Mouse (Mus musculus) embryonic facial prominence, embryonic 11.5 days (tissue): Measurements from ENCODE around the gene Rbfox1. TPM values are rescaled to one million over a fixed set of nuclear protein-coding genes. Genes with fewer than 3 reads are reported as not detected.

Experiments
- ATAC-seq: fragments of 200-750 bp; cut with Nextera tagmentation; replicated peaks from 2 replicates; pipeline ENCODE4 v1.8.0; 2017; ENCODE audit warnings: low read depth; ENCODE audit not compliant: insufficient number of reproducible peaks, low FRiP score, low TSS enrichment
- DNase-seq: peaks from one replicate; pipeline ENCODE4 v3.0.0-alpha.2; 2015; ENCODE audit warnings: low spot score
- H3K27ac ChIP-seq: fragments of 300-500 bp; sonication (generic); replicated peaks from 2 replicates; pipeline ENCODE4 v1.5.1; 2014; ENCODE audit warnings: mild to moderate bottlenecking, low read depth, low read length, control low read depth
- H3K27me3 ChIP-seq: fragments of 300-500 bp; sonication (generic); 2 replicates; pipeline ENCODE4 v1.6.1; 2014; ENCODE audit warnings: mild to moderate bottlenecking, low read length, moderate library complexity, mixed read lengths; ENCODE audit not compliant: control insufficient read depth, insufficient read depth
- H3K36me3 ChIP-seq: fragments of 300-500 bp; sonication (generic); replicated peaks from 2 replicates; pipeline ENCODE4 v1.6.1; 2014; ENCODE audit warnings: low read depth, mild to moderate bottlenecking, low read length, moderate library complexity, mixed read lengths; ENCODE audit not compliant: control insufficient read depth, insufficient read depth
- H3K4me1 ChIP-seq: fragments of 300-500 bp; sonication (generic); 2 replicates; pipeline ENCODE4 v1.6.1; 2014; ENCODE audit warnings: low read length, mixed read lengths; ENCODE audit not compliant: control insufficient read depth, insufficient read depth
- H3K4me2 ChIP-seq: fragments of 300-500 bp; sonication (generic); 2 replicates; pipeline ENCODE4 v1.6.1; 2014; ENCODE audit warnings: low read depth, mild to moderate bottlenecking, control low read depth, low read length, moderate library complexity
- H3K4me3 ChIP-seq: fragments of 300-500 bp; sonication (generic); 2 replicates; pipeline ENCODE4 v1.5.1; 2014; ENCODE audit warnings: low read depth, low read length, control low read depth
- H3K9ac ChIP-seq: fragments of 300-500 bp; sonication (generic); replicated peaks from 2 replicates; pipeline ENCODE4 v1.6.1; 2014; ENCODE audit warnings: mild to moderate bottlenecking, control low read depth, low read length
- H3K9me3 ChIP-seq: fragments of 300-500 bp; sonication (generic); replicated peaks from 2 replicates; pipeline ENCODE4 v1.6.1; 2016; ENCODE audit warnings: mild to moderate bottlenecking, low read length, inconsistent platforms, mixed read lengths; ENCODE audit not compliant: control insufficient read depth
- WGBS: fragments of 180-500 bp; shearing (Covaris S2); extraction: QIAGEN DNeasy Blood & Tissue Kit; methylation state at CpG from one replicate; pipeline ENCODE4 v1.1.7; 2014; 5-methylcytosine and 5-hydroxymethylcytosine counted together
- polyA plus RNA-seq: library from polyadenylated mRNA; unstranded; fragments of >200 nt; fragmentation: Nextera tagmentation; extraction: Ambion mirVana; gene quantifications from 2 replicates; pipeline ENCODE4 v1.2.1, GENCODE M21; 2014

The Rbfox1 gene
- polyA plus RNA-seq, 1 experiment from 2014 or later, result 4.2 TPM

- Histone ChIP-seq H3K36me3 (no peaks in the 10 kb centered on the region), H3K27me3 (no peaks in the 10 kb centered on the region), H3K9me3 (no peaks in the 10 kb centered on the region), H3K4me2 (no peak overlapping the region), H3K9ac (no peak overlapping the region), H3K4me3 (no peak overlapping the region), H3K27ac (no peak overlapping the region), H3K4me1 (no peaks in the 10 kb centered on the region)
- DNase-seq (peak; percentile 62), ATAC-seq (no peak)
- WGBS, result 32% methylated on average over 2 of the region's 2 CpGs
Measured at GRCm38 (mm10) chr16:7187788-7188187, 1302.6 kb downstream of the Rbfox1 start.

GRCm38 (mm10) chr16:7193535-7193934 lies 1308.4 kb downstream of the Rbfox1 start:
- no peaks in the 10 kb centered on the region for H3K27me3 ChIP-seq
- ATAC-seq, result no peak
- H3K4me3 ChIP-seq, result no peak overlapping the region
- H3K4me1 ChIP-seq, result no peaks in the 10 kb centered on the region
- H3K9ac ChIP-seq, result no peak overlapping the region
- no peak overlapping the region for H3K27ac ChIP-seq
- no peaks in the 10 kb centered on the region for H3K9me3 ChIP-seq
- no peak overlapping the region for H3K4me2 ChIP-seq
- no peak for DNase-seq
- no peaks in the 10 kb centered on the region for H3K36me3 ChIP-seq
- 78% methylated on average over 5 of the region's 5 CpGs for WGBS

- no peak overlapping the region for H3K27ac ChIP-seq
- no peak overlapping the region for H3K4me2 ChIP-seq
- 81% methylated on average over 5 of the region's 5 CpGs for WGBS
- H3K4me1 ChIP-seq, result no peaks in the 10 kb centered on the region
- no peak for DNase-seq
- H3K36me3 ChIP-seq, result no peaks in the 10 kb centered on the region
- no peak overlapping the region for H3K4me3 ChIP-seq
- H3K9ac ChIP-seq, result no peak overlapping the region
- no peak for ATAC-seq
- H3K27me3 ChIP-seq, result no peaks in the 10 kb centered on the region
- no peaks in the 10 kb centered on the region for H3K9me3 ChIP-seq
Measured at GRCm38 (mm10) chr16:7197953-7198352, 1312.8 kb downstream of the Rbfox1 start.

- 79% methylated on average over 3 of the region's 3 CpGs for WGBS
- H3K27ac ChIP-seq, result no peak overlapping the region
- no peaks in the 10 kb centered on the region for H3K4me1 ChIP-seq
- DNase-seq (no peak), ATAC-seq (no peak)
- no peak overlapping the region for H3K4me2 ChIP-seq
- no peak overlapping the region for H3K9ac ChIP-seq
- no peaks in the 10 kb centered on the region for H3K9me3 ChIP-seq
- no peak overlapping the region for H3K4me3 ChIP-seq
- no peaks in the 10 kb centered on the region for H3K27me3 ChIP-seq
- H3K36me3 ChIP-seq, result no peaks in the 10 kb centered on the region
Measured at GRCm38 (mm10) chr16:7200239-7200638, 1315.1 kb downstream of the Rbfox1 start.

GRCm38 (mm10) chr16:7201816-7202215 lies 1316.7 kb downstream of the Rbfox1 start:
- Histone ChIP-seq H3K27me3 (no peaks in the 10 kb centered on the region), H3K36me3 (no peaks in the 10 kb centered on the region), H3K27ac (no peak overlapping the region), H3K4me1 (no peaks in the 10 kb centered on the region), H3K9ac (no peak overlapping the region), H3K4me3 (no peak overlapping the region), H3K9me3 (no peaks in the 10 kb centered on the region), H3K4me2 (no peak overlapping the region)
- WGBS, result 66% methylated on average over 4 of the region's 4 CpGs
- ATAC-seq (no peak), DNase-seq (peak; percentile 33)

- H3K4me2 ChIP-seq, result no peak overlapping the region
- H3K27me3 ChIP-seq, result no peaks in the 10 kb centered on the region
- DNase-seq (no peak), ATAC-seq (no peak)
- no peaks in the 10 kb centered on the region for H3K4me1 ChIP-seq
- H3K9me3 ChIP-seq, result no peaks in the 10 kb centered on the region
- no peak overlapping the region for H3K27ac ChIP-seq
- H3K4me3 ChIP-seq, result no peak overlapping the region
- H3K9ac ChIP-seq, result no peak overlapping the region
- no peaks in the 10 kb centered on the region for H3K36me3 ChIP-seq
- WGBS, result 62% methylated on average over 2 of the region's 2 CpGs
Measured at GRCm38 (mm10) chr16:7206116-7206900, 1321.2 kb downstream of the Rbfox1 start.

GRCm38 (mm10) chr16:7207599-7207998 lies 1322.4 kb downstream of the Rbfox1 start:
- Histone ChIP-seq H3K27me3 (no peaks in the 10 kb centered on the region), H3K9me3 (no peaks in the 10 kb centered on the region), H3K36me3 (no peaks in the 10 kb centered on the region), H3K4me1 (no peaks in the 10 kb centered on the region), H3K4me3 (no peak overlapping the region), H3K27ac (no peak overlapping the region), H3K4me2 (no peak overlapping the region), H3K9ac (no peak overlapping the region)
- WGBS, result 79% methylated on average over 2 of the region's 2 CpGs
- no peak for DNase-seq
- ATAC-seq, result no peak

GRCm38 (mm10) chr16:7212756-7213155 lies 1327.6 kb downstream of the Rbfox1 start:
- no peak overlapping the region for H3K9ac ChIP-seq
- no peaks in the 10 kb centered on the region for H3K4me1 ChIP-seq
- no peaks in the 10 kb centered on the region for H3K9me3 ChIP-seq
- no peak overlapping the region for H3K4me3 ChIP-seq
- H3K27me3 ChIP-seq, result no peaks in the 10 kb centered on the region
- WGBS, result 63% methylated on average over 4 of the region's 4 CpGs
- DNase-seq (no peak), ATAC-seq (no peak)
- no peak overlapping the region for H3K27ac ChIP-seq
- no peak overlapping the region for H3K4me2 ChIP-seq
- H3K36me3 ChIP-seq, result no peaks in the 10 kb centered on the region
